8 mouse cellular contexts compared by ENCODE assay signal in the genomic region with DNA sequence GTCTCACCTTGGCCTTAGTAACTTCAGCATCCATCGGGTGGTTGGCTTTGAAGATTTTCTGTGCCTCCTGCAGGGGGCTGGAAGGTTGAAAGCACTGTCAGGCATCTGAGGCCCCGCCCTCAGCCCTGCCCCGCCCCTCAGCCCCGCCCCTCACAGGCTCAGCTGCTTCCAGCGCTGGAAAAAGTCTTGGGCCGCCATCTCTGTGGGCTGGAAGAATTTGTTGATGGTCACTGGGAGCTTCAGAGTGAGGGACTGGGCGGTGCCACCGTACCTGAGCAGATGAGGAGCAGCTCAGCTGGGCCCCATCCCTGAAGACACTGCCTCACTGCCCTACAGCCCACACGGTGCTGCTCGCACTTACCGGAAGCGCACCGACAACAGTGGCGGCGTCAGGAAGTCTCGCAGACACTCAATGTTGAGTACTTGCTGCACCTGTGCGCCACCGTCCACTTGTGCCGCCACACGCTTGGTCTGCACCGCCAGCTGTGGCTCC. TPM values are rescaled to one million over a fixed set of nuclear protein-coding genes. Genes with fewer than 3 reads are reported as not detected.
DNase-seq lines count a peak whose midpoint lies in the region; ATAC-seq lines count a peak whose summit lies in the region.

No protein-coding gene starts in this region.

- no peaks in the 10 kb centered on the region for H3K9me3 ChIP-seq in hindbrain, embryonic 15.5 days
- H3K9me3 ChIP-seq in liver, embryonic 16.5 days (replicated peaks; ENCODE audit: control insufficient read depth, low read length): no peaks in the 10 kb centered on the region
- H3K9me3 ChIP-seq in neural tube, embryonic 12.5 days: no peaks in the 10 kb centered on the region

- H3K36me3 ChIP-seq in hindbrain, embryonic 15.5 days: peaks cover 60% of the 10 kb centered on the region
- peaks cover 57% of the 10 kb centered on the region for H3K36me3 ChIP-seq in liver, embryonic 16.5 days (ENCODE audit: control insufficient read depth, insufficient read depth)
- H3K36me3 ChIP-seq in neural tube, embryonic 12.5 days: peaks cover 74% of the 10 kb centered on the region

- peak overlapping the region; percentile 27; the same call in 1 of the 2 replicates for H3K4me2 ChIP-seq in hindbrain, embryonic 15.5 days
- H3K4me2 ChIP-seq in liver, embryonic 16.5 days (ENCODE audit: low read depth, low read length): peak overlapping the region; percentile 24
- peak overlapping the region; percentile 51 for H3K4me2 ChIP-seq in neural tube, embryonic 12.5 days (replicated peaks)

- DNase-seq in spleen, adult 12 weeks (ENCODE audit: low spot score): peak; percentile 44
- no peak for DNase-seq in spleen, postnatal 4 days (ENCODE audit: low spot score in 2 of 2)
- peak; percentile 77 for DNase-seq in embryo, embryonic 11 days
- no peak for DNase-seq in ovary, postnatal 36 days (ENCODE audit: low spot score)
- DNase-seq in layer of hippocampus, adult 9-11 months: no peak

- 20% methylated on average over 21 of the region's 21 CpGs for WGBS in hindbrain, embryonic 15.5 days
- 21% methylated on average over 21 of the region's 21 CpGs for WGBS in liver, embryonic 16.5 days (ENCODE audit: insufficient replicate concordance)
- 23% methylated on average over 21 of the region's 21 CpGs for WGBS in neural tube, embryonic 12.5 days

- H3K9ac ChIP-seq in hindbrain, embryonic 15.5 days: no peak overlapping the region
- H3K9ac ChIP-seq in liver, embryonic 16.5 days (ENCODE audit: low read depth, low read length): no peak overlapping the region
- H3K9ac ChIP-seq in neural tube, embryonic 12.5 days: peak overlapping the region; percentile 5; the same call in 1 of the 2 replicates

- 0 out of 2 replicates have a peak overlapping the region, but pooled peaks have one; percentile 2 for H3K27ac ChIP-seq in hindbrain, embryonic 15.5 days (replicated peaks)
- no peak overlapping the region for H3K27ac ChIP-seq in liver, embryonic 16.5 days (ENCODE audit: low read length)
- no peak overlapping the region for H3K27ac ChIP-seq in neural tube, embryonic 12.5 days

- peaks cover 26% of the 10 kb centered on the region for H3K4me1 ChIP-seq in hindbrain, embryonic 15.5 days (replicated peaks)
- peaks cover 41% of the 10 kb centered on the region for H3K4me1 ChIP-seq in liver, embryonic 16.5 days (ENCODE audit: control insufficient read depth, low read depth, low read length)
- peaks cover 33% of the 10 kb centered on the region for H3K4me1 ChIP-seq in neural tube, embryonic 12.5 days

- H3K27me3 ChIP-seq in hindbrain, embryonic 15.5 days: no peaks in the 10 kb centered on the region
- H3K27me3 ChIP-seq in liver, embryonic 16.5 days (ENCODE audit: control insufficient read depth, insufficient read depth, low read depth, low read length): no peaks in the 10 kb centered on the region
- no peaks in the 10 kb centered on the region for H3K27me3 ChIP-seq in neural tube, embryonic 12.5 days (replicated peaks)

- 0 out of 2 replicates have a peak, but pooled peaks have one; percentile 27 for ATAC-seq in hindbrain, embryonic 15.5 days (ENCODE audit: low FRiP score, low read depth)
- peak; percentile 54 for ATAC-seq in liver, embryonic 16.5 days (ENCODE audit: low read depth)
- ATAC-seq in neural tube, embryonic 12.5 days (ENCODE audit: low FRiP score, low read depth): no peak

- H3K4me3 ChIP-seq in hindbrain, embryonic 15.5 days: no peak overlapping the region
- H3K4me3 ChIP-seq in liver, embryonic 16.5 days (ENCODE audit: low read depth, low read length): peak overlapping the region; percentile 33
- 0 out of 2 replicates have a peak overlapping the region, but pooled peaks have one; percentile 20 for H3K4me3 ChIP-seq in neural tube, embryonic 12.5 days

RNA-seq across cellular contexts. Expression of a gene that starts 5.4 kb away (rescaled TPM):
- 20.1 and 20.8 TPM in 2 replicates for polyA plus RNA-seq in hindbrain, embryonic 15.5 days (2015; fragmentation: Nextera tagmentation; extraction: Ambion mirVana)
- polyA plus RNA-seq in liver, embryonic 16.5 days (2015; fragmentation: Nextera tagmentation; extraction: Ambion mirVana): 5.9 and 6.6 TPM in 2 replicates
- polyA plus RNA-seq in neural tube, embryonic 12.5 days (2016; fragmentation: Nextera tagmentation; extraction: Ambion mirVana): 17.7 and 19.1 TPM in 2 replicates

RNA-seq across cellular contexts. Expression of a gene that starts 8.8 kb away (rescaled TPM):
- 145 and 164 TPM in 2 replicates for polyA plus RNA-seq in hindbrain, embryonic 15.5 days (2015; fragmentation: Nextera tagmentation; extraction: Ambion mirVana)
- polyA plus RNA-seq in liver, embryonic 16.5 days (2015; fragmentation: Nextera tagmentation; extraction: Ambion mirVana): 44.7 and 53.0 TPM in 2 replicates
- polyA plus RNA-seq in neural tube, embryonic 12.5 days (2016; fragmentation: Nextera tagmentation; extraction: Ambion mirVana): 156 and 158 TPM in 2 replicates

RNA-seq across cellular contexts. Expression of a gene that starts 28.0 kb away (rescaled TPM):
- polyA plus RNA-seq in hindbrain, embryonic 15.5 days (2015; fragmentation: Nextera tagmentation; extraction: Ambion mirVana): 130 and 132 TPM in 2 replicates
- 63.3 and 63.7 TPM in 2 replicates for polyA plus RNA-seq in liver, embryonic 16.5 days (2015; fragmentation: Nextera tagmentation; extraction: Ambion mirVana)
- 97.9 and 100 TPM in 2 replicates for polyA plus RNA-seq in neural tube, embryonic 12.5 days (2016; fragmentation: Nextera tagmentation; extraction: Ambion mirVana)

RNA-seq across cellular contexts. Expression of a gene that starts 31.7 kb away (rescaled TPM):
- polyA plus RNA-seq in hindbrain, embryonic 15.5 days (2015; fragmentation: Nextera tagmentation; extraction: Ambion mirVana): 460 and 518 TPM in 2 replicates
- polyA plus RNA-seq in liver, embryonic 16.5 days (2015; fragmentation: Nextera tagmentation; extraction: Ambion mirVana): 34.8 and 43.4 TPM in 2 replicates
- 630 and 637 TPM in 2 replicates for polyA plus RNA-seq in neural tube, embryonic 12.5 days (2016; fragmentation: Nextera tagmentation; extraction: Ambion mirVana)

RNA-seq across cellular contexts. Expression of a gene that starts 41.7 kb away (rescaled TPM):
- polyA plus RNA-seq in hindbrain, embryonic 15.5 days (2015; fragmentation: Nextera tagmentation; extraction: Ambion mirVana): 0.10 and 0.14 TPM in 2 replicates
- polyA plus RNA-seq in liver, embryonic 16.5 days (2015; fragmentation: Nextera tagmentation; extraction: Ambion mirVana): 0.12 TPM in 1 of 2 replicates, not detected in the other
- 0.14 TPM in 1 of 2 replicates, not detected in the other for polyA plus RNA-seq in neural tube, embryonic 12.5 days (2016; fragmentation: Nextera tagmentation; extraction: Ambion mirVana)

Comparison
In these comparisons a context has a peak if more than half of its experiments do, and no peak if none do; other contexts are left out.
1. DNase-seq: peak in spleen, adult 12 weeks (single experiment) and embryo, embryonic 11 days (single experiment); none in spleen, postnatal 4 days (0 of 2), ovary, postnatal 36 days (single experiment) and layer of hippocampus, adult 9-11 months (single experiment).
2. Peak in every context shown above with its lines, with median percentiles within 50 percentile points of each other: H3K4me2 ChIP-seq.